Mouse (Mus musculus): ENCODE measurements around the gene Pde4d.

Pde4d gene

DNA sequence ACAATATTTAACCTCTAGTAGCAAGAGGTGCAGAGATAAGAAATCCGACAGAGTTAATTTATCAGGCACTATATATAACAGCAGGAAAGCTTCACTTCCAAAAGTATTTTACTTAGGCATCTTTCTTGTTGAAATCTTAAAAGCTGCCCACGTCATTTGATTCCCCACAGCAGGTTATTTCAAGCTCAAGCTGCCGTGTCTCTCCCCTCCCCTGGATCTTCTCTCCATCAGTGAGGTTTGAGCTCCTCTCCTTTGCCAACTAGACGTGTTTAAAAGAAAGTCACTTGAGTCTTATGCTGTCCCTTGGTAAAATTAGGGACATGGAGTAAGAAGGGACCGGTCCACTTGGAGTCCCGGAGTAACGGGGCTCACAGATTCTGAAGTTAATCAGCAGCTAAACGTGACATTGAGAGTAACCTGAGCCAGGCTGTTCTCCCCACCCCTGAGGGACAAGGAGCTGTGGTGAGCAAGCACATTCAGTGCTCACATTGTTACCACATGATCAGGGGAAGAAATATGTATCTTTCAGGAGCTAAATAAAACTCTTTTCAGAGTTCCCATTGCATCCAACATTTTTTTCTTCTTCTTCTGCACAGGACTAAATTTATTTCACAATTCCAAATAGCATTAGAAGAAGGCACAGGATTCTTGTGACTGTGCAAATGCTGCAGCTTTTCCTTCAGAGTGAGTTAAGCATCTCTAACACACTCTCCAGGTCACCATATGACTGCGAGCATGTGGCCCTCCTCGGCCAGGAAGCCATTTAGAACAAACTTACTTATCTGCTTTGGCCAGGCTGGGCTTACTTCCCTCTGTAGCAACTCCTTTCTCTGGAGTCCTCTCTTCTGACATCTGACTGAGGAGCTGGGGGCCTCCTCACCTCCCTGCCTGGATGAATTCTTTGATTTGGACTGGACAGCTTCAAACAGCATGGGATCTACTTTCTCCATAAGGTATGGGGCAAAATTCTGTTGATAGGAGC is at the start of gene Pde4d:
Gene Pde4d, plus strand, starts transcription at position 833 of the 982 bp plus-strand sequence.
- no peak for DNase-seq

DNA sequence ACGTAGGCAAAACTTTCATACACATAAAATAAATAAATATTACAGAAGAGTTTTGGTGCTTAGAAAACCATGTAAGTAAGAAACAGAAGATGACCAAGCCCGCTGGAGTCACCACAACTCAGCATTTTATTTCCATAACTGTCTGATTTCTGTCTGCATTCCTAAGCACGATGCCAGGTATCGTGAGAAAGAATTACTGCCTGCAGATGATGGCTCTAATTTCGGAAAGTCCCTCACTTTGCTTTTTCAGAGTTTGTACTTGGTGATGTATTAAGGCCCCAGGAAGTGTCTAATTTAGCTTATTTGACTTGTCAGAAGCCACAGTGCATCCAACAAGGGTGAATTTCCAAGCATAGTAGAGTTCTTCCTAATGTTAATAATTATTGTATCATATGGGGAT is 46.6 kb upstream of the Pde4d start:
- no peak for DNase-seq

DNA sequence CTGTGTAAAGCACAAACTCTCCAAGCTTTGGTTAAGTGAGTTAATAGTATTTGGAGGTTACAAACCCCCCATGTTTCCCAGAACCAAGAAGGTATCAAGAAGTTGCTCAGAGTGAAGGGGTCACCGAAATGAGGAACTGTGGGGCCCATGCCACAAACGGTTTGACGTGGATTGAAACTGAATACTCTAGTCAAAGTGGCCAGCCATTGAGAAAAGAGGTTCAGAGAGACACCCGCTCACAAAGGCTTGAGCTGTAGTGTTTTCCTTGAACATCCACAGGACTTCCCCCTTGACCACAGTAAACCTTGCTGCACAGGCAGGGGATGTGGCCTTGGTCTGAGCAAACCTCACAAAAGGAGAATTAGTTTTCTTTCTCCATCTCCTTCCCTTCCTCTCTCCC is 45.4 kb upstream of the Pde4d start:
- no peak for DNase-seq

DNA sequence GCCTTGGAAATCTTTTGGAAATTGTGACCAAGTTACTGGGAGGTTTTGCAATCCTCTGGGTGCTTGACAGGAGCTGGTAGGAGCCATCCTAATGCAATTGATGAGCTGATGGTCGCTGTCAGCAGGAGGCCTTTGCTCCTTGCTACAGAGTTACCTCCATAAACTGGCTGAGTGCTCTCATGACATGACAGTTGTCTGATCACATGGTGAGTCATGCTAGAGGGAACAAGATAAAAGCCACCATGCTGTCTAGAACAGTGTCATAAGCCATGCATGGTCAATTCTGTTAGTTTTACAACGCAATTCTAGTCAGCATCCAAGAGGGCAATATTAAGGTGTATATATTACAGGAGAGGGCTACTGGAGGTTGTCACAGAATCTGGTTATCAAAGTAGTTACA is 34.3 kb upstream of the Pde4d start:
- DNase-seq: no peak

DNA sequence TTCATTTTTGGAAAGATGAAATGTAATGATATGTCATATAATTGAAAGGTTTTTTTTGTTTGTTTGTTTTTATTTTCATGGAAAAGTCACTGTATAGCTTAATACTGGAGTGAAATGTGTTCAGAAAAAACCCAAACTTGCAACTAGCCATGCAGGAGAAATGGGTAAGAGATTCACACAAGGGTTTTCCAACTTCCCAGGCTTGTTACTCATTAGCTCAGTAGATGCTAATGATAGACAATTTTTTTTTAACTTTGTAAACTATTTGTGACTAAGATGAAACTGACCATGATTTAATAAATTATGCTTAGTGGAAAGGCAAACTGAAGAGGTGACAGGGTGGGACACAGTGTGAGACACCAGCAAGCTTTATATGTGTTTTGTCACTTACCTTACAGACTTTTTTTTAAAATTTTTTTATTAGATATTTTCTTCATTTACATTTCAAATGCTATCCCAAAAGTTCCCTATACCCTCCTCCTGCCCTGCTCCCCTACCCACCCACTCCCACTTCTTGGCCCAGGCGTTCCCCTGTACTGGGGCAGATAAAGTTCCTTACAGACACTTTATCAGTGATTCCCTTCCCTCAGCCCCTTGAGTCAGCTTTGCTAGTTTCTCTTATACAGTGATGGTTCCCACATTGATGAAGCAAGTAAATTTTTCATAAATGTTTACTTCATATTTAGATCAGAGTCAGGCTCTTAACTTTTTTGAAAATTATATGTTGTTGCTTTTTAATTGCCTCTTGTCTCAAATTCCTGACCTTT is 30.8 kb upstream of the Pde4d start:
- DNase-seq: no peak

DNA sequence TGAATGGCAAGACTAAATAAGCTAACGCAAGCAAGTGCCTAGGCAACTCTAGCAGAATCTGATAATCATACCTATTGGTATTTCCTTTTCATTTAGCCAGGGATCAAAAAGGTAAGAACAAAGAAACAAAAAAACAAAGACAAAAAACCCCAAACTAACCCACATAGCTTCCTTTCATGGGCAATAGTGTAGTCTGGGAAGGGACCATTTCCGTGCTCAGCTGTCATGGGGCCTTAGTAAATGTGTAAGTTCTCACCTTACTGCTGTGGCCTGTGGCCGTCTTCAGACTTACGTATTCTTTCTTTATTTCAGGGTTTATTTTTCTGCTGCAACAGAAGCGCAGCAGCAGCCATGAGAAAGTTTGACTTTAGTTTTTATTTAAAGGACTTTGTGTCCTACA is 23.4 kb upstream of the Pde4d start:
- DNase-seq: no peak

DNA sequence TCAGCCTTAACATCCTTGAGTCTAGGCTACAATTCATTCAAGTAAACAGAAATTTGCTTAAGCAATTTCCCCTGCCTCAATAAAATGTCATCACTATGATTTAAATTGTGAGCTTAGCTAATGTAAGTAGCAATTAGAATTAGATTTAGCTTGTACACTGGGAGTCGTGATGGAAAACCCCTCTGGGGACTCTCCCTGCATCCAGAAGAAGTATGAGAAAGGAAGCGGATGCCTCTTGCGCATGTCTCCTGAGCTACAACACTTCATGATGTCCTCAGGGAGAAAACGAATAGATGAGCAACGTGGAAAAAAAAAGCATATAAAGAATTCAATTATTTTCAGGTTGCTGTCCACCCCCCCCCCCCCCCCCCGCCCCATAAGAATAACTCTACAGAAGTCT is 20.9 kb upstream of the Pde4d start:
- DNase-seq: no peak

DNA sequence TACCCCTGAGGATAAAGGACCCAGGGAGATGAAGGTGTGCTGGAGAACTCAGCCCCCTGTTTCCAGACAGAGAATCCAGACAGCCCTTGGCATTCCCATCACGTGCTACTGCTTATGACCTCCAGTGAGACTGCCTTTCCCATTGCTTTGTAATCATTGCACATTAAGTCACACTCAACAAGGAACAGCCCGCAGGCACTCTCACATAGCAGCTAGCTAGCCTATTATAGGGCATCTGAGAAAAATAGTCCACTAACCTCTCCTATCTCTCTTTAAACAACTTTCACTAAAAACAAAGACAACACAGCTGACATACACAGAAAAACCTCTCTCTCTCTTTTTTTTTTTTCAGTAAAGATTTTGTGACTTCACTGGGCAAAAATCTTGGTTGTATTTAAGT is 20.1 kb upstream of the Pde4d start:
- no peak for DNase-seq

DNA sequence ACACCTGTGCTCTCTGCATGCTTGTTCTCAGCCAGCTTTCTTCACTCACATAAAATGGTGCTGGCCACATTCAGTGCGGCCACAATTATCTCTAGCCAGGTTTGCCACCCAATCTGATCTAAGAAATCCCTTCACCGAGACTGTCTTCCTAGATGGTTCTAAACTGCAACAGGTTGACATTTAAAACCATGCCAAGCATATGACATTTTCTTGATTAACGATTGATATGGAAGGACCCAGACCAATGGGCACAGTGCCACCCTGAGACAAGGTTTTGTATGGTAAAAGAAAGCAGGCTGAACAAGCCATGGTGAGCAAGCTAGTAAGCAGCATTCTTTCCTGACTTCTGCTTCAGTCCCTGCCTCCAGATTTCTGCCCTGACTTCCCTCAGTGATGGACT is 18.0 kb upstream of the Pde4d start:
- no peak for DNase-seq

DNA sequence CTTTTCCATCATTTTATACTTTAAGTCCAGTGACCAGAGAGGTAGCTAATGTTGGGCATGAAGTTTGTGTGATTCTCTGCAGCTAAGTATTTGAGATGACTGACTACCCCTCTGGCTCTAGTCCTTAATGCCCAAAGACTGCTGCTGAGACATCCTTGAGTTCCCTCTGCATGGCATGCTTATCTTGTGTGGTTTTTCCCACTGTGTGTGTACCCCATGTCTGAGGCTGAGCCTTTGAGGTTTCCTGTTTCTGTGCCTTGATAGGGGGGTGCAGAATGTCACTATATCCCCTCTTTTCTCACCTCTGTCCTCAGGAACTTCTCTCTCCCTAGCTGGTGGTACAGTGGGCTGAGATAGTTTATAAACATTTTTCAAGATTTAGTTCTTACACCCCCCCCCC is 14.1 kb upstream of the Pde4d start:
- no peak for DNase-seq

DNA sequence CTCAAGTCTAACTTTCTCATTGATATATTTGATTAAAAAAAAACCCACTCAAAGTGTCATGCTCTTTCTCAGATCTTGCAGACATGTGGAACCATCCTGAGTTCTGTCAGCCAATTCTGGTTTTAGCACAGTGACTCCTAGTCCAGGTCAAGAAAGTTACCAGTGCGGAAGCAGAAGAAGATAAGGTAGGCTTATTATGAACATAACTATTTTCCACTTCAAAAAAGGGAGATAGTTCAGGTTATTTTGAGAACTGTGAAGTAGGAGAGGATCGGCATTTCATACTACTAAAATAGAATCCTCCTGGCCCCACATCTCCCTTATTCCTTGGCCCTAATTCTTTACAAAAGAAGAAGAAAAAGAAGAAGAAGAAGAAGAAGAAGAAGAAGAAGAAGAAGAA is 12.3 kb upstream of the Pde4d start:
- no peak for DNase-seq

DNA sequence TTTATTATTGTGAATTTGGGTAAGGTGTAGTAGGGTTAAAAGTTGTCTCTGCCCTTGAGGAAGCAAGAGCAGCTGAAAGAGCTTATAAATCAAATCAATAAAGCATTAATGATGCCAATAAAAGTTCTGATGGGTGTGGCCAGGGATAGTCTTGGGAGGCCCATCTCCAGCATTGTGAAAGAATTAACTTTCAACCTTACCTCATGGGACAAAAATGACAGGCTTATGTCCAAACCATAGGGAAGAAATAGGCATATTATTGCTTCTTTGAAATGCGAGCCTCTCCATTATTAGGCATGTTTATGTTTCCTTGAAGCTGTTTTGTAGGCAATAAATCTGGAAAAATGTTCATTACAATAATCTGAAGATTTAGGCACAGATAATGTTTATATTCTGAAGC is 10.7 kb upstream of the Pde4d start:
- DNase-seq: no peak

DNA sequence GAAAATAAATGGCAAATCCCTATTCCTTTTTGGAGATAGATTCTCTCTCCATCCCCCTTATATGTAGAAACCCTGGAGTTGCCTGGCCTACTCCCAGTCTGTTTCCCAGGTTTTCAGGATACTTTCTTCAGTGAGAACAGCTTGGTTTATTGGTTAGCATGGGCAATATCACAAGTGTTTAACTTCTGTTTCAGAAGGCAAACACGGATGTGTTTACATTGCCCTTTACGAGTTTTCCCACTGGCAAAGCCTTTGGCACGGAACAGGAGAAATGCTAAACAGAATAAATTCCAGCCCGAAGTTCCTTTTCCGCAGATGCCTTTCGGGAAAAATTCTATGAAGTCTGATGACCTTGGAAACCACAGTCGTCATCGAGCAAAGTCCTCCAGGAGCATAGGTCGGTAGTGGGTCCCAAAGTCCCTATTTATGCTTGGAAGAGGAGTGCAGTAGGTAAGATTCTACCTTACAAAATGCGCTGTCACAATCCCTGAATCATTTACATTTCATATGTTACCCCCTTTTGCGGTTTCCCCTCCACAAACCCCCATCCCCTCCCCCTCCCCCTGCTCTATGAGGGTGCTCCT is 1.3 kb upstream of the Pde4d start:
- no peak for DNase-seq

DNA sequence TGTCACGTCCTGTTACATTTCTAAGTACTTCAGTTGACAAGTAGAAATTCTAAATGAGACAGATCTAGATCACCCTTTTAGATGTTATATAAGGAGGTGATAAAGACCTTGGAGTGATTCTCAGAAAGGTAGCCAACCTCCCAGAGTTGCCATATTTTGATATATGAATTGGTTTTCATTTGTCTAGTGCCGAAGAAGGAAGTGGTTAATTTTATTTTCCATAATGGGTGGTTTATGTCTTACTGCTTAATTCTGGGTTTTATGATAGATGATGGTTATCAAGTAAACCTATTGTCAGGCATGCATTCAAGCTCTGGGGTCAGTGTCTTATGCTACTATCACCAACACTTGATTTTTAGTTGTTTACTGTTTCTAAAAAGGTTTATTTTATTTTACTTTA is 1.4 kb downstream of the Pde4d start:
- DNase-seq: no peak

DNA sequence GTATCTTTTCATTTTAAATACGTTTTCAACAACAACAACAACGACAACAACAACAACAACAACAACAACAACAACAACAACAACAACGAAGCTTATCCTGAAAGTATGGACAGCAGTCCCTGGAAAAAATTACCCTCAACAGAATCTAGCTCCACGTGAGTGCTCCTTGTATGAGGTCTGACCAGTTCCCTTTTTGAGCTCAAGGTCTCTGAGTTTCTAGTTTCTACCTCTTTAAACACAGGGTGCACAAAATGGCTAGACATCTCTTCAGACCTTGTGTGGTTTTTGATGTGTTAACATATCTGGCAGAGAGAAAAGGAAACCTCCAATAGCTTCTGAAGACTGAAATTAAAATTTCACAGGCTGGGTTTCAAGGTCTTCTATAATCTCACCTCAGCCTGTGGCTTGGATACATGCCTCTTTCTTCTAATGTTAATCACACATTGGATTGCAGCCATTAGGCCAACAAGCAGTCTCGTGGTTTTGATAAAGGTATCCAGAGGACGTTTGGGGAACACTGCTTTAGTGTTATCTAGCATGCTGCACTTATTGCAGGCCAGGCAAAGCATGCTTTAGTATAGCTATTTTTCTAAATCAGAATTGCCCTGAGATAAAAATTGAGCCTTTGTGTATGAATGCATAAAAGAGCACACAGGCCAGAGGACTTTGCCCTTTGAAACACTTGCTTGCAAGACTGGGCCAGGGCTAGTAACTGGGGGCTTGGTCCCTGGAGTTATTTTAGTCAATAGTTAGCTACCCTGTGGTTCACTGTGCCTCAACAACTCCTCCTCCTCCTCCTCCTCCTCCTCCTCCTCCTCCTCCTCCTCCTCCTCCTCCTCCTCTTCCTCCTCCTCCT is 3.5 kb downstream of the Pde4d start:
- DNase-seq: no peak

DNA sequence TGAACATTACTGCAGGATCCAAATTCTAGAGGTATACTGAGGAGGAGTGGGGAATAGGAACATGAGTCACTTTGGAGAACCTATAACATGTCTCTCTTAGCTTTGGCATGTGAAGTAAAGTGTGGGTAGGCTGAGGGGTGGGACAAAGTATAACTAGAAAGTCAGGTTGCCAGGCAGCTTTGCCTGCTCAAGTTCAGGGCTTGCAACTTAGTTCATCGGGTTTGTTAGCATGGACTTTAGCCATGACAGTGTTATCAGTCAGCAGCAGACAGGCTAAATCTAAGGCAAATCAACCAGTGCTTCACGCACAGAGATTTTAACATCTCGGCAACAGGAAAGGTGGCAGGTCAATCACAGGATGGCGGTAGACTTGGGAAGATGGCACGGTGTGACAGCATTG is 12.8 kb downstream of the Pde4d start:
- DNase-seq: no peak

DNA sequence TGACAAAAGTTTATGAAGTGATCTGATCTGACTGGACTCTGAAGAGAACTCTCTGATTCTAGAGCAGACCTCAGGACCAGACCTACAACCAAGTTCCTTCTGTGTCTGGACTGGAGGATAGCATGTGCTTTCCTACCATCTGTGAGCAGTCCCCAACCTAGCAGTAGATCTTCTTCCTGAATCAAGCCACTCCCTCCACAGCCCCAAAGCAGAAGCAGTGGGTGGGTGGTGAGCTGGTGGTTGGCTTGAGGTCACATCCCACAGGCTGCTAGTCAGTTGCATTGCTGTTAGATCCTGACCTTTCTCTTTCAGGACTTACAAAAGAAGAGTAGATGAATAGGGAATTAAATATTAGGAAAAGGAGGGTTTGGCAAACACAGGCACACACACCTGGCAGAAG is 16.0 kb downstream of the Pde4d start:
- DNase-seq: no peak

DNA sequence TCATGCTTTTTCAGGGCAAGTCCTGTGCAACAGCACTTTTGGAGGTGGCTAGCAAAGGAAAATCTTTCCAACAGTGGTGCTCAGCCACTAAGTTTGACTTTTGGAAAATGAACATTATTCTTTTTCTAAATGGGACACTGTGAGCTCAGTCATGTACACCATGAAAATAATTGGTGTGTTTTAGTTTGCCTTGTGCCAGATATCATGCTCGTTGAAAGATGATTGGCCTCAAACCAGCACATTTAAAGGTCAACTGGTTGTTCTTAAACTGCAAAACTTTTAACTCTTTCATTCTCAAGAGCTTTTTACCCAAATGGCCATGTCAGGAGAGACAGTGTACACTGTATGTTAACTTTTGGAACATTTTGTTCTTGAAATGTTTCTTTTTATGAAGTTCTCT is 17.3 kb downstream of the Pde4d start:
- no peak for DNase-seq

DNA sequence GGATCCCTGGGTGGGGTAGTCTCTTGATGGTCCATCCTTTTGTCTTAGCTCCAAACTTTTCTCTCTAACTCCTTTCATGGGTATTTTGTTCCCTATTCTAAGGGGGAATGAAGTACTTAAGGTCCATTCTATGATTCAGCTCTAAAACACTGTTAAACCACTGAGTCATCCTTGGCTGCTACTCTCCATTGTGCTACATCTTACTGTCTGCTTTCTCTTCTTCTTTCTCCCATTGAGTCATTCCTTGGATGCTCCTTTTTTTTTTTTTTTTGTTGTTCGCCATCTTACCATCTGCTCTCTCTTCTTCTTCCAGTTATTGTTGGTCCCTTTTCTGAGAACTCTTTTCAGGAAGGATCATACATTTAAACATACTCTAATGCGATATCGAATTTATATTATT is 30.7 kb downstream of the Pde4d start:
- no peak for DNase-seq

DNA sequence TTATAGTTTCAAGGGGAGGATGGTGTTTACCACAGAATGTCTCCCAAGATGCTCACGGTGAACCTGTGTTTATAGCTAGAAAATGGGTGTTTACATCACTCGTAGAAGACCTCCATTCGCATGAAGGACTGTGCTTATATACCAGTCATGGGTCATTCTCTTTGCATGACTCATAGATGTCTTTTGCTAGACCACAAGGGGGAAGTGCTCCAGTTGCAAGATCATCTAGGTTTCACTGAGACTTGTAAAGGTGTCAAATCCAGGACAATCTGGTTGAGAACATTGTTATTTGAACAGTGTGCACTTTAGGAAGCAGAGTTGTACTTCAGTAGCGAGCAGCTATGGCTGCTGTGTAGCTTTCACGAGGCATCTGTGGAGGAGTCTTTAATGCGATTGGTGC is 35.3 kb downstream of the Pde4d start:
- DNase-seq: no peak

DNA sequence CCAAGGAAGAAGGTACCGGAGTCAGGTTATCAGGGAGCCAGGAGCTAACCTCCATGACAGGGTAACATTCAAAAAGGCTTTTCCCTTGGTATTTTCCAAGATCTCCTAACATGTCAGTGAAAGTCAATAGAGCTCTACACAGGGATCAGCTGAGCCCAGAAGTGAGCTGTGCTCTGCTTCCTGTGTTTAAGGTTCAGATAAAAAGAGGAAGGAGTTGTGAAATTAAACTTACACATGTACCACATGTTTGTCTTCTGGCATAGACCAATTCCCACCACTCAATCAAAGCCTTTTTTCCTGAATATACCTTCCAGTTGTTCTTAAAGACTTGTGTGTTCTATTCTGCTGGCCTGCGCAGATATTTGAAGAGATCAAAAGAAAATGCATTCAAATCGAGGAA is 37.3 kb downstream of the Pde4d start:
- DNase-seq: no peak

DNA sequence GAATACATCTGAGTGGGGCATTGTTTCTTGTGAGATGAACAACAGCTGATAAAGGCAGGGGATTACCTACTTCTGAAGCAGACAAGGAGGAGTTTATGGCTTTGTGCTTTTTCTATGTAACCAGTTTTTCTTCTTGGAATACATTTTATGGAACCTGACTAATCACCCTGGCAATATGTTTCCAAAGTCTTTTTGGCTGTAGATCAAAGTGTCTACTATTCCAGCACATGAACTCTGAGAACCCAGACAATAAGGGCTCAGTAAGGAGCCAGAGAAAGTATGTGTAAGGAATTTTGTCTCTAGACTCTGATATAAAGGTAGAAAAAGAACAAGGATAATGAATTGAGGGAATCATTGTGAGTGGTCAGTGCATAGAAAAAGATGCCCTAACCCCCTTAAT is 40.1 kb downstream of the Pde4d start:
- DNase-seq: no peak

DNA sequence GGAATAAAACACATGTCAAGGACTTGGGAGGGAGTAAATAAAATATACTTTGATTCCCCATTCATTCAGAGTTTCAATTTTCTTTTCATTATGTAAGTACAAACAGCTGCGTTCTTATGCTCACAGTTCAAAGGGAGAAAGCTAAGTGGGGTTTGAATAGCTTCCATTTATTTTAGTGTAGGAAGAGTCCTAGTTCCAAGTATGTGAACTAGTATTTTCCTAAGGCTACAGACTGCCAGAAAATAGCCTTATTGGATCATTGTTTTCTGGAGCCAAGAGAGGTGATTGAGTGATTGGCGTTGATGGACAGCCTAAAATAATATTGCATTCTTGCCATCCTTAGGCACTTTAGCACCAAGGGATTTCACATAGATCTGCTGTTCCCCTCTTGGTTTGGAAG is 41.1 kb downstream of the Pde4d start:
- no peak for DNase-seq
